ENCODE assay signal across 11 mouse cellular contexts in the genomic region with DNA sequence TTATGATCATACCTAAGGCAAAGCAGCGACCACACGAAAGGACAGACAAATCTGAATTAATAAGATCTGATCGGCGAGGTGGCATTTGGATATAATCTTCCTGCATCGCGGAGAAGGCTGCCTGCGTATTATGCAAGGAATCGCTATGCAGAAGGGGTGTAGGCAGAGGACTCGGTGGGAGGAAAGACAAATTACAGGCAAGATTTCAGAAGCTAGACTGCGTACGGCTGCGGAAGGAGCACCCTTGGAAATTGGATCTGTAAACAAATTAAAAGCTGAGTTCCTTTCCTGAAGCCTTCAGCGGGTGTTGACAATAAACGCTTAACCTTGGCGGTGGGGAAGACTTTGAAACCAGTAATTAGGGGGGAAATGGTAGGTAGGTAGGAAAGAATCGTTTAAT.
DNase-seq lines count a peak whose midpoint lies in the region; ATAC-seq lines count a peak whose summit lies in the region.
"Had no signal": no experiment of that assay in that cellular context is flagged by ENCODE, and none has a peak within 500 bp of the region (broad histone marks: within the 10 kb centered on the region; RNA-seq: fewer than 3 reads in every experiment).

No protein-coding gene starts in this region.

- DNase-seq in hindbrain, embryonic 14.5 days (ENCODE audit: low spot score) = peak; percentile 33
- DNase-seq in hindbrain, embryonic 10.5 days (ENCODE audit: low spot score) = no peak
- DNase-seq in embryonic facial prominence, embryonic 14.5 days (ENCODE audit: low spot score) = peak; percentile 19
- DNase-seq in layer of hippocampus, postnatal 36 days = peak; percentile 30 to 37
- DNase-seq in cerebellum, adult 11-12 months = no peak
- no peak for DNase-seq in natural killer cell, adult 2 months (ENCODE audit: low spot score in 2 of 2)
- DNase-seq: cerebellum, postnatal 14 days had no signal

- 67% methylated on average over 16 of the region's 16 CpGs for WGBS in hindbrain, embryonic 14.5 days
- WGBS in hindbrain, embryonic 10.5 days = 82% methylated on average over 16 of the region's 16 CpGs
- WGBS in embryonic facial prominence, embryonic 14.5 days = 48% methylated on average over 16 of the region's 16 CpGs
- WGBS in neural tube, embryonic 15.5 days = 60% methylated on average over 16 of the region's 16 CpGs

- H3K9me3 ChIP-seq in hindbrain, embryonic 14.5 days (ENCODE audit: control insufficient read depth, low read length) = no peaks in the 10 kb centered on the region
- no peaks in the 10 kb centered on the region for H3K9me3 ChIP-seq in hindbrain, embryonic 10.5 days
- H3K9me3 ChIP-seq in embryonic facial prominence, embryonic 14.5 days (ENCODE audit: control insufficient read depth, low read length) = no peaks in the 10 kb centered on the region
- no peaks in the 10 kb centered on the region for H3K9me3 ChIP-seq in neural tube, embryonic 15.5 days (replicated peaks)

- no peaks in the 10 kb centered on the region for H3K27me3 ChIP-seq in hindbrain, embryonic 14.5 days (ENCODE audit: control insufficient read depth, insufficient read depth, low read length)
- no peaks in the 10 kb centered on the region for H3K27me3 ChIP-seq in hindbrain, embryonic 10.5 days (ENCODE audit: insufficient read depth, poor library complexity, severe bottlenecking)
- H3K27me3 ChIP-seq in embryonic facial prominence, embryonic 14.5 days (replicated peaks; ENCODE audit: control insufficient read depth, insufficient read depth, low read length) = no peaks in the 10 kb centered on the region
- H3K27me3 ChIP-seq in neural tube, embryonic 15.5 days (replicated peaks) = no peaks in the 10 kb centered on the region

- no peak overlapping the region for H3K4me3 ChIP-seq in hindbrain, embryonic 14.5 days (replicated peaks; ENCODE audit: low read length)
- H3K4me3 ChIP-seq in hindbrain, embryonic 10.5 days = no peak overlapping the region
- H3K4me3 ChIP-seq in embryonic facial prominence, embryonic 14.5 days (ENCODE audit: low read depth, low read length) = no peak overlapping the region
- H3K4me3 ChIP-seq in neural tube, embryonic 15.5 days (replicated peaks) = no peak overlapping the region

- no peak for ATAC-seq in hindbrain, embryonic 14.5 days (ENCODE audit: low FRiP score)
- no peak for ATAC-seq in embryonic facial prominence, embryonic 14.5 days (ENCODE audit: low read depth)
- ATAC-seq in neural tube, embryonic 15.5 days (ENCODE audit: low FRiP score) = no peak; the same call in 1 of the 2 replicates
- no peak for ATAC-seq in megakaryocyte-erythroid progenitor cell, adult 5-6 weeks (replicated peaks; ENCODE audit: low FRiP score, low TSS enrichment, poor library complexity, severe bottlenecking)
- ATAC-seq: activated CD4-positive, CD25-positive, alpha-beta regulatory T cell, adult 4 months had no signal

- peak overlapping the region; percentile 22; the same call in 1 of the 2 replicates for H3K4me2 ChIP-seq in hindbrain, embryonic 14.5 days (replicated peaks)
- peak overlapping the region; percentile 6; the same call in 1 of the 2 replicates for H3K4me2 ChIP-seq in embryonic facial prominence, embryonic 14.5 days (ENCODE audit: low read depth, low read length)
- H3K4me2 ChIP-seq in neural tube, embryonic 15.5 days = peak overlapping the region; percentile 43

- H3K4me1 ChIP-seq in hindbrain, embryonic 14.5 days (replicated peaks; ENCODE audit: control insufficient read depth, insufficient read depth, low read length) = peaks cover 9% of the 10 kb centered on the region; the same call in 1 of the 2 replicates
- peaks cover 12% of the 10 kb centered on the region for H3K4me1 ChIP-seq in hindbrain, embryonic 10.5 days (replicated peaks)
- peaks cover under 1% of the 10 kb centered on the region; the same call in 1 of the 2 replicates for H3K4me1 ChIP-seq in embryonic facial prominence, embryonic 14.5 days (ENCODE audit: control insufficient read depth, insufficient read depth, low read length)
- H3K4me1 ChIP-seq in neural tube, embryonic 15.5 days = peaks cover 22% of the 10 kb centered on the region

- peak overlapping the region; percentile 22 for H3K27ac ChIP-seq in hindbrain, embryonic 14.5 days
- H3K27ac ChIP-seq in hindbrain, embryonic 10.5 days = no peak overlapping the region
- no peak overlapping the region for H3K27ac ChIP-seq in embryonic facial prominence, embryonic 14.5 days (replicated peaks; ENCODE audit: low read depth, low read length)
- peak overlapping the region; percentile 63; the same call in 1 of the 2 replicates for H3K27ac ChIP-seq in neural tube, embryonic 15.5 days (replicated peaks)
- H3K27ac ChIP-seq: liver, embryonic 14.5 days had no signal

- H3K36me3 ChIP-seq in hindbrain, embryonic 14.5 days (replicated peaks; ENCODE audit: control insufficient read depth, insufficient read depth) = no peaks in the 10 kb centered on the region
- no peaks in the 10 kb centered on the region for H3K36me3 ChIP-seq in hindbrain, embryonic 10.5 days
- no peaks in the 10 kb centered on the region for H3K36me3 ChIP-seq in embryonic facial prominence, embryonic 14.5 days (ENCODE audit: control insufficient read depth, insufficient read depth, low read length)
- H3K36me3 ChIP-seq in neural tube, embryonic 15.5 days = no peaks in the 10 kb centered on the region

- H3K9ac ChIP-seq in hindbrain, embryonic 14.5 days = no peak overlapping the region
- H3K9ac ChIP-seq in embryonic facial prominence, embryonic 14.5 days (ENCODE audit: low read depth, low read length) = no peak overlapping the region
- H3K9ac ChIP-seq in neural tube, embryonic 15.5 days (replicated peaks) = no peak overlapping the region
- H3K9ac ChIP-seq: liver, embryonic 14.5 days had no signal

Comparison
In these comparisons a context has a peak if more than half of its experiments do, and no peak if none do; other contexts are left out.
1. DNase-seq: peak in hindbrain, embryonic 14.5 days (single experiment), embryonic facial prominence, embryonic 14.5 days (single experiment) and layer of hippocampus, postnatal 36 days (2 of 2); none in hindbrain, embryonic 10.5 days (single experiment), cerebellum, adult 11-12 months (single experiment) and natural killer cell, adult 2 months (0 of 2).
2. H3K27ac ChIP-seq: peak in hindbrain, embryonic 14.5 days (single experiment) and neural tube, embryonic 15.5 days (single experiment); none in hindbrain, embryonic 10.5 days (single experiment) and embryonic facial prominence, embryonic 14.5 days (single experiment).
3. Peak in every context shown above with its lines, with median percentiles within 50 percentile points of each other: H3K4me2 ChIP-seq.